Mouse (Mus musculus) ES-Bruce4 (cell line): ENCODE measurements around the gene Enc1.

Experiments
- CTCF ChIP-seq: IDR thresholded peaks from one replicate; pipeline ENCODE4 v1.8.1; 2011; ENCODE audit warnings: low read depth, low read length
- EP300 ChIP-seq: IDR thresholded peaks from 2 replicates; pipeline ENCODE4 v1.6.1; 2011; ENCODE audit warnings: low read depth, low read length; ENCODE audit not compliant: insufficient read depth
- POLR2A ChIP-seq: IDR thresholded peaks from one replicate; pipeline ENCODE4 v1.8.1; 2011; ENCODE audit warnings: low read length; ENCODE audit not compliant: insufficient read depth

- TF ChIP-seq CTCF: no peak
- TF ChIP-seq POLR2A: no peak
- TF ChIP-seq EP300: no peak
Observed at GRCm38 (mm10) chr13:97290747-97291146, 49.8 kb downstream of the Enc1 start.
